Mouse (Mus musculus): ENCODE results near the gene Lin7a. TPM values are rescaled to one million over a fixed set of nuclear protein-coding genes. Genes with fewer than 3 reads are reported as not detected.

The Lin7a gene
- polyA plus RNA-seq, 1 experiment from 2014 or later, result 1.0 TPM

DNA sequence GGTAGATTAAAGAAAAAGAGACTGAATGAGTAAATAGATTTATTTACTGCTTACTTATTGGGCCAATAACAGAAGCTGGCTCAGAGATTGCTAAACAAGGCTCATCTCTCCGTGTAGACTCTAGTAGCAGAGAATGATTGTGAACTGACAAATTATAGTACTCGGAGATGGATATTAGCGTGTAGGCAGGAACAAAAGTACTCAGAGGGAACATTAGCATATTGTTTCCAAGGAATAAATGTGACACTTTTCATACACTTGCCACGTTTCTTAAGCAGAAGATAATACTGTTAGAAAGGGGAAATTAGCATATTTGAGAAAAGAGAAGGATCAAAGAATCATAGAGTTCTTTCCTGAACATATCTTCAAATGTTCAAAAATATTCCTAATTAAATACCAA is 133.9 kb downstream of the Lin7a start:
- WGBS (ENCODE audit: insufficient replicate concordance), result 67% methylated on average over 4 of the region's 4 CpGs
- no peaks in the 10 kb centered on the region for H3K4me1 ChIP-seq (replicated peaks)

DNA sequence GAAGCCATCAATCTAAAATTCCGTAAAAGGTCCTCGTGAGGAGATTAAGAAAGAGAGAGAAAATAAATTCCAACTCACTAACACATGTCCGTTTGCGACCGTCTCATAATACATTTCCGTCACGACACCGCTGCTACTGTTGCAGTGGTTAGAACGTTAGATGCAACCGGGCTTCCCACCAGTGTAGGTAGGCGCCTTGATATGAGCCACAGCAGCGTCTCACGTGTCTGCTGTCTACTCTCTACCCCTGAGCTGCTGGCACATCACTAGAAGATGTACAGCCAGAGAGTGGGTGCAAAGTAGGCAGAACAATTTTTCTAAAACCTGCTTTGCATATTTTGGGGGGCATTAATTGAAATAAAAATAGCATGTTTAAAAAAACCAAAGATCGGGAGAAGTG is 146.8 kb downstream of the Lin7a start:
- no peaks in the 10 kb centered on the region for H3K4me1 ChIP-seq (replicated peaks)
- ATAC-seq (ENCODE audit: low read depth), result no peak
- no peak for DNase-seq
- no peak overlapping the region for H3K4me2 ChIP-seq
- no peaks in the 10 kb centered on the region for H3K36me3 ChIP-seq
- no peak overlapping the region for H3K4me3 ChIP-seq (replicated peaks)
- H3K9me3 ChIP-seq (replicated peaks), result no peaks in the 10 kb centered on the region
- no peak overlapping the region for H3K9ac ChIP-seq
- no peaks in the 10 kb centered on the region for H3K27me3 ChIP-seq
- 81% methylated on average over 14 of the region's 14 CpGs for WGBS (ENCODE audit: insufficient replicate concordance)
- H3K27ac ChIP-seq, result no peak overlapping the region

More for the DNA sequence above, 133.9 kb downstream of the Lin7a start:
- H3K4me2 ChIP-seq, result no peak overlapping the region
- H3K9ac ChIP-seq, result no peak overlapping the region
- DNase-seq, result no peak
- no peak overlapping the region for H3K4me3 ChIP-seq (replicated peaks)
- H3K36me3 ChIP-seq, result no peaks in the 10 kb centered on the region
- ATAC-seq (ENCODE audit: low read depth), result no peak
- H3K9me3 ChIP-seq (replicated peaks), result no peaks in the 10 kb centered on the region
- no peak overlapping the region for H3K27ac ChIP-seq
- H3K27me3 ChIP-seq, result no peaks in the 10 kb centered on the region

DNA sequence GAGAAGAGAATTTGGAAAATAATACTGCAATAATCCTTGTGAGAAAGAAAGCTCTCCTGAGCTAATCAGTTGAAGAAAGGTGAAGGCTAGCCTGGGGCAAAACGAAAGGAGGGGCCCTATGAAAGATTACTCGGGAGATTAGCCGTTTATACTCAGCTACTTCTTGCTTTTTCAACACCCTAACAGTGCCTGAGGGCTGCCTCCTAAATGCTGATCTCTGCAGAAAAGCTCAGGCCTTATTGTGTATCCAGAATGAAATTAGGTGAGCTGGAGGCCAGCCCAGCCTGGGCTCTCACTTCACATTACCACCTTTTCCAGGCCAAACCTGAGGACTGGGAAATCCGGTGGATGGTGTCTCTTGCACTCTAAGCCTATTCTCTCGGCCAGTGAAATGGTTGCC is 165.5 kb downstream of the Lin7a start:
- WGBS (ENCODE audit: insufficient replicate concordance), result 47% methylated on average over 5 of the region's 5 CpGs
- no peak for DNase-seq
- no peak for ATAC-seq (ENCODE audit: low read depth)
- Histone ChIP-seq H3K27me3 (no peaks in the 10 kb centered on the region), H3K4me2 (no peak overlapping the region), H3K9me3 (replicated peaks) (no peaks in the 10 kb centered on the region), H3K27ac (no peak overlapping the region), H3K36me3 (no peaks in the 10 kb centered on the region), H3K4me1 (replicated peaks) (no peaks in the 10 kb centered on the region), H3K4me3 (replicated peaks) (no peak overlapping the region), H3K9ac (no peak overlapping the region)

DNA sequence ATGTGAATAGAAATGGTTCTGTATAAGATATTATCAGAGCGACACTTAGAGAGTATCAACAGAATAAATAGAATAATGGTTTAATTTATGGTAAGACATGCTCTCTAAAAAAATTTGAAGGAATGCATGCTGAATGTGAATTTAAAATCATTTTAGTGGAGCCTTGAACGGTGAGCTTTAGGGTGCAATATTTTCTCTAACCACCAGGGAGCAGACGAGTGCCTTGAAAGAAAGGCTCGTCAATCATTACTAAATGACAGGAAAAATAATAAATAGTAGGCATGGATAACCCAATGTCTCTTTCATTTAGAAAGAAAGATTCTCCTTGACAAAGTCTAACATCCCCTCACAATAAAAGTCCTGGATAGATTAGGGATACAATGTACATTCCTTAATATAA is 171.3 kb downstream of the Lin7a start:
- Histone ChIP-seq H3K27me3 (no peaks in the 10 kb centered on the region), H3K9ac (no peak overlapping the region), H3K36me3 (no peaks in the 10 kb centered on the region), H3K4me3 (replicated peaks) (no peak overlapping the region), H3K4me1 (replicated peaks) (no peaks in the 10 kb centered on the region), H3K9me3 (replicated peaks) (no peaks in the 10 kb centered on the region), H3K27ac (no peak overlapping the region), H3K4me2 (no peak overlapping the region)
- ATAC-seq (ENCODE audit: low read depth), result no peak
- DNase-seq, result no peak
- 11% methylated on average over 4 of the region's 4 CpGs for WGBS (ENCODE audit: insufficient replicate concordance)

DNA sequence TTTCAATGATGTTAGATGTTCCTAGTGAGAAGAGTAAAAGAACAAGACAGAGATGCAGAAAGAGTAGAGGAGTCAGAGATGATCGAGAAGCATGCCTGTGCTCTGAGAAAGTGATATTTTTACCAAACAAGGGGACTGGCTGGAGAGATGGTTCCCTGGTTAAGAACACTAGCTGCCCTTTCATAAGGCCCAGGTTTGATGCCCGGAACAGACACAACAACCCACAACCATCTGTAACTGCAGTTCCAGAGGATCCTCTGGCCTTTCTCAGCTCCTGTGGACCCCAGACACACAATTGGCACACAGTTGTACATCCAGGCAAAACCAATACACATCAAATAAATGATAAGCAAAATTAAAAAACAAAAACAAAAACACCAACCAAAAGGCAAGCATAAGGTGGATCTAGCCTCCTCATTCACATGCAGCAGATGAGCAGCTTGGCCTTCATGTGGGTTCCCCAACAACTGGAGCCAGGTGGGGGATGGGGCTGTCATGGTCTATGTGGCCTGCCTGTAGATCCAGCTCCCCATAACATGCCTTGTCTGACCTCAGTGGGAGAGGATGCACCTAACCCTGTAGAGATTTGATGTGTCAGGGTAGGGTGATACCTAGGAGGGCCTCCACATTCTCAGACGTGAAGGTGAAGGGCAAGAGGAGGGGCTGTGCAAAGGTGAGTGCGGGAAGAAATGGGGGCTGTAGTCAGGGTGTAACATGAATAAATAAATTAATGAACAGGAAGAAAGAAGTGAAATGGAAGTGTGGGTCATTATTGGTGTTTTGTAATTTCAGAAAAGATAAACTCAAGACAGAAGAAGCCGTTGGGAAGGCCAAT is 178.2 kb downstream of the Lin7a start:
- no peaks in the 10 kb centered on the region for H3K36me3 ChIP-seq
- WGBS (ENCODE audit: insufficient replicate concordance), result 64% methylated on average over 5 of the region's 5 CpGs
- no peaks in the 10 kb centered on the region for H3K4me1 ChIP-seq (replicated peaks)
- H3K27me3 ChIP-seq, result no peaks in the 10 kb centered on the region
- DNase-seq (no peak), ATAC-seq (ENCODE audit: low read depth) (no peak)
- no peak overlapping the region for H3K4me2 ChIP-seq
- H3K9me3 ChIP-seq (replicated peaks), result no peaks in the 10 kb centered on the region
- no peak overlapping the region for H3K27ac ChIP-seq
- no peak overlapping the region for H3K9ac ChIP-seq
- no peak overlapping the region for H3K4me3 ChIP-seq (replicated peaks)

DNA sequence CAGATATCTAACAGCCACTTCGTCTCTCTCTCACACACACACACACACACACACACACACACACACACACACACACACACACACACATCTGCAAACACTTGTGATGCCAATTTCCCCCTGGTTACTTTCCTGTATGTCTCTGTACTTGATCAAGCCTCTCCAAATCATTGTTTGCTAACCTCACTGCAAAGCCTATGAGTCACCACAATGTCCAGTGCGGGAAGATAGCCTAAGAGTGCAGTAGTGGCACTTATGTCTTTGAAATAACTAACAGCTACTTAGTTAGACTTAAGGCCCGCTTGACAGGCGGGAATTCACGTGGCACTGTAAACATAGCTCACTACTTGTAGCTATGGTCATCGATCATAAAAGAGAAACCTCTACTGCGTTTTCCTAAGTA is 196.3 kb downstream of the Lin7a start:
- no peak for ATAC-seq (ENCODE audit: low read depth)

More for the DNA sequence above, 196.3 kb downstream of the Lin7a start:
- Histone ChIP-seq H3K4me3 (replicated peaks) (no peak overlapping the region), H3K4me2 (no peak overlapping the region), H3K9me3 (replicated peaks) (no peaks in the 10 kb centered on the region), H3K27ac (no peak overlapping the region), H3K4me1 (replicated peaks) (no peaks in the 10 kb centered on the region), H3K36me3 (no peaks in the 10 kb centered on the region), H3K27me3 (no peaks in the 10 kb centered on the region), H3K9ac (no peak overlapping the region)
- 66% methylated on average over 7 of the region's 7 CpGs for WGBS (ENCODE audit: insufficient replicate concordance)
- no peak for DNase-seq

Other genes starting within 250 kb of the Lin7a start
- gene Acss3, start 148.0 kb upstream of the Lin7a start, polyA plus RNA-seq (2015; fragmentation: Nextera tagmentation; extraction: Ambion mirVana), result 0.16 and 0.29 TPM in 2 replicates
- gene Myf5, start 214.4 kb downstream of the Lin7a start, polyA plus RNA-seq (2015; fragmentation: Nextera tagmentation; extraction: Ambion mirVana), result 0.31 and 0.35 TPM in 2 replicates
- 0.21 TPM in 1 of 2 replicates, not detected in the other for gene Myf6, start 223.1 kb downstream of the Lin7a start, polyA plus RNA-seq (2015; fragmentation: Nextera tagmentation; extraction: Ambion mirVana)